Mouse (Mus musculus) forebrain, postnatal 0 days (tissue): ENCODE measurements around the gene Rap1gap. TPM values are rescaled to one million over a fixed set of nuclear protein-coding genes. Genes with fewer than 3 reads are reported as not detected.

ENCODE experiments used
- ATAC-seq: fragments of 200-750 bp; cut with Nextera tagmentation; 2 replicates; pipeline ENCODE4 v1.8.0; 2017; ENCODE audit warnings: mild to moderate bottlenecking, moderate library complexity
- DNase-seq: peaks from one replicate; pipeline ENCODE4 v3.0.0-alpha.2; 2015
- H3K27ac ChIP-seq: fragments of 300-500 bp; sonication (generic); 2 replicates; pipeline ENCODE4 v1.5.1; 2014; ENCODE audit warnings: low read depth, mild to moderate bottlenecking, antibody characterized with exemption, low read length, moderate library complexity, mixed read lengths
- H3K27me3 ChIP-seq: fragments of 300-500 bp; sonication (generic); 2 replicates; pipeline ENCODE4 v1.6.1; 2014; ENCODE audit warnings: mild to moderate bottlenecking, low read length, mixed read lengths; ENCODE audit not compliant: insufficient read depth
- H3K36me3 ChIP-seq: fragments of 300-500 bp; sonication (generic); 2 replicates; pipeline ENCODE4 v1.6.1; 2014; ENCODE audit warnings: mild to moderate bottlenecking, moderate library complexity; ENCODE audit not compliant: insufficient read depth
- H3K4me1 ChIP-seq: fragments of 300-500 bp; sonication (generic); 2 replicates; pipeline ENCODE4 v1.6.1; 2014; ENCODE audit warnings: antibody characterized with exemption; ENCODE audit not compliant: insufficient read depth
- H3K4me2 ChIP-seq: fragments of 300-500 bp; sonication (generic); 2 replicates; pipeline ENCODE4 v1.6.1; 2014; ENCODE audit warnings: low read depth, mild to moderate bottlenecking, moderate library complexity
- H3K4me3 ChIP-seq: fragments of 300-500 bp; sonication (generic); 2 replicates; pipeline ENCODE4 v1.5.1; 2014; ENCODE audit warnings: low read depth, low read length, mixed read lengths
- H3K9ac ChIP-seq: fragments of 300-500 bp; sonication (generic); 2 replicates; pipeline ENCODE4 v1.6.1; 2014; ENCODE audit warnings: mild to moderate bottlenecking
- H3K9me3 ChIP-seq: fragments of 300-500 bp; sonication (generic); 2 replicates; pipeline ENCODE4 v1.6.1; 2016; ENCODE audit warnings: low read length
- CTCF ChIP-seq: sonication (generic); IDR thresholded peaks from 2 replicates; pipeline ENCODE4 v1.5.1; 2016; ENCODE audit warnings: antibody characterized with exemption, control low read depth, low read depth
- WGBS: fragments of 180-500 bp; shearing (Covaris S2); extraction: QIAGEN DNeasy Blood & Tissue Kit; methylation state at CpG from one replicate; pipeline ENCODE4 v1.1.7; 2014; 5-methylcytosine and 5-hydroxymethylcytosine counted together
- polyA plus RNA-seq: library from polyadenylated mRNA; unstranded; fragments of >200 nt; fragmentation: Nextera tagmentation; extraction: Ambion mirVana; gene quantifications from 2 replicates; pipeline ENCODE4 v1.2.1, GENCODE M21; 2015
- total RNA-seq: library from RNA; depleted of rRNA; stranded (reverse); fragments of >200 nt; gene quantifications from 2 replicates; pipeline ENCODE4 v1.2.3, GENCODE M21; 2014

The Rap1gap gene
- total and polyA plus RNA-seq, 2 experiments from 2014 or later, result 74.3 to 113 TPM

GRCm38 (mm10) chr4:137743791-137744190 lies 79.3 kb downstream of the Rap1gap start:
- no peak overlapping the region for H3K4me2 ChIP-seq
- no peaks in the 10 kb centered on the region for H3K4me1 ChIP-seq
- WGBS, result 66% methylated on average over 7 of the region's 7 CpGs
- H3K9me3 ChIP-seq, result no peaks in the 10 kb centered on the region
- TF ChIP-seq CTCF, result no peak
- no peak for DNase-seq
- H3K27ac ChIP-seq, result no peak overlapping the region
- H3K4me3 ChIP-seq, result no peak overlapping the region
- no peak for ATAC-seq
- H3K9ac ChIP-seq, result no peak overlapping the region
- H3K36me3 ChIP-seq, result no peaks in the 10 kb centered on the region
- H3K27me3 ChIP-seq, result no peaks in the 10 kb centered on the region

DNA sequence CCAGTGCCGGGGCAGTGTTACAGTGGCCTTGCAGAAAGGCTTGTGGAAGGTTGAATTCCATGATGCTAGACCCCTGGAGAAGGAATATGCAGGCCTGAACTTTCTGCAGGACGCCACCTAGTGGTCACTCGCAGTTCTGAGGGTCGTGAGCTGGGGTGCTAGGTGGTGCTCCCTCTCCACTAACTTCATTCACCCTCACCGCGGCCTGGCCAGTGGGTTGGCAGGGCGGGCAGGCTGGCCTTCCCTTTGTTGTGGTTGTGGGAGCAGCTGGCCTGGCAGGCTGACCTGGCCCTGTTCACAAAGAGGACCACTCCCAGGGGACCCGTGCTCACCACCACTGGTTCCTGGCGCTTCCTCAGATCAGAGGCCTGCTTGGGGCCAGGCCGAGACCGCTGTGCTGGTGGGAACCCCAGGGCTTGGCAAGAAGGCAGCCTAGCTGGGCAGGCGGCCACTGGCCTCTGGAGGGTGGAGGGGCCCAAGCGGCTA lies 80.0 kb downstream of the Rap1gap start:
- ATAC-seq (peak; percentile 68), DNase-seq (peak; percentile 36)
- Histone ChIP-seq H3K27ac (no peak overlapping the region), H3K9me3 (no peaks in the 10 kb centered on the region), H3K27me3 (no peaks in the 10 kb centered on the region), H3K4me1 (no peaks in the 10 kb centered on the region), H3K4me2 (no peak overlapping the region), H3K9ac (no peak overlapping the region), H3K36me3 (no peaks in the 10 kb centered on the region), H3K4me3 (no peak overlapping the region)
- WGBS, result 56% methylated on average over 13 of the region's 13 CpGs
- TF ChIP-seq CTCF, result peak; percentile 61

- Histone ChIP-seq H3K4me3 (no peak overlapping the region), H3K27ac (no peak overlapping the region), H3K9ac (no peak overlapping the region), H3K9me3 (no peaks in the 10 kb centered on the region), H3K4me2 (no peak overlapping the region), H3K4me1 (no peaks in the 10 kb centered on the region), H3K27me3 (no peaks in the 10 kb centered on the region), H3K36me3 (no peaks in the 10 kb centered on the region)
- no peak for ATAC-seq
- no peak for TF ChIP-seq CTCF
- DNase-seq, result no peak
- WGBS, result 91% methylated on average over 9 of the region's 9 CpGs
Observed at GRCm38 (mm10) chr4:137747091-137747490, 82.6 kb downstream of the Rap1gap start.

DNA sequence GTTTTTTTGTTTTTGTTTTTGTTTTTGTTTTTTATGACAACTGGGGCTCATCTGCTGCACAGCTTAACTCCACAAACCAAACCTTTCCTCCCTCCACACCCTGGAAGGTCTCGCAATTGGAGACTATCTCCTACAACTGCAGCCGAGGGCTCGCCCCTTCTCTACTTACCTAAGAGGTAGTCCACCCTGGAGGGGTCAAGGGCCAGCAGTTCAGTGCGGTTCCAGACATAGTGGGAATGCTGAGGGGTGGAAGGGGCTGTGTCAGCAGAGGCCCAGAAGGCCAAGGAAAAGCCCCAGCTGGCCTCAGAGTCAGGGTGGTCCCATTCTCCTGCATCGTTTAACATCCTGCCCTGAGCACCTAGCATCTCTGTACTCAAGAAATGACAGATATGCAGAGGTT lies 83.1 kb downstream of the Rap1gap start:
- 88% methylated on average over 5 of the region's 5 CpGs for WGBS
- DNase-seq (no peak), ATAC-seq (no peak)
- Histone ChIP-seq H3K4me1 (no peaks in the 10 kb centered on the region), H3K36me3 (no peaks in the 10 kb centered on the region), H3K9me3 (no peaks in the 10 kb centered on the region), H3K4me2 (no peak overlapping the region), H3K9ac (no peak overlapping the region), H3K27ac (no peak overlapping the region), H3K4me3 (no peak overlapping the region), H3K27me3 (no peaks in the 10 kb centered on the region)
- no peak for TF ChIP-seq CTCF

- Histone ChIP-seq H3K36me3 (no peaks in the 10 kb centered on the region), H3K9ac (no peak overlapping the region), H3K4me2 (no peak overlapping the region), H3K9me3 (no peaks in the 10 kb centered on the region), H3K27ac (no peak overlapping the region), H3K4me1 (no peaks in the 10 kb centered on the region), H3K4me3 (no peak overlapping the region), H3K27me3 (no peaks in the 10 kb centered on the region)
- WGBS, result 62% methylated on average over 4 of the region's 4 CpGs
- DNase-seq (no peak), ATAC-seq (peak; percentile 34)
- TF ChIP-seq CTCF, result no peak
Observed at GRCm38 (mm10) chr4:137748726-137749125, 84.2 kb downstream of the Rap1gap start.

DNA sequence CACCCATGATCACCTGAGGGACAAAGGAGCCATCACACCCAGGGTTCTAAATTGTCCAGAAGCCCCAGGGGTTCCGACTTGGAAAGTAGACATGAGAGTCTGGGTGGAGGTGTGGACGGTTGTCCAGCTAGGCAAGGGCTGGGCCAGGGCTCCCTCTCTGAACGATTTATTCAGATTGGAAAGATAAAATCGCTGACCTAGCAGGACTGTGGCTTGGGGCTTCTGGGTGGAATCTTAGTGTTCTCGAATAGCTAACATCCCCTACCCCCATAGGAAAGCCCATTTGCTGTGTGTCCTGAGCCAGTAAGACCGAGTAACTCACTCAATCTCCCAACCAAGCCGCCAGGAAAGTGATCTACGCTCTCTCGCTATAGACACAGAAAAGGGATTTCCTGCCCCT lies 85.2 kb downstream of the Rap1gap start:
- H3K9ac ChIP-seq, result no peak overlapping the region
- no peak for TF ChIP-seq CTCF
- H3K4me1 ChIP-seq, result no peaks in the 10 kb centered on the region
- no peak overlapping the region for H3K4me2 ChIP-seq
- no peak for ATAC-seq
- no peaks in the 10 kb centered on the region for H3K36me3 ChIP-seq
- no peak for DNase-seq
- no peaks in the 10 kb centered on the region for H3K9me3 ChIP-seq
- H3K27me3 ChIP-seq, result no peaks in the 10 kb centered on the region
- H3K27ac ChIP-seq, result no peak overlapping the region
- H3K4me3 ChIP-seq, result no peak overlapping the region
- WGBS, result 82% methylated on average over 9 of the region's 9 CpGs

GRCm38 (mm10) chr4:137750121-137750520 lies 85.6 kb downstream of the Rap1gap start:
- TF ChIP-seq CTCF, result no peak
- WGBS, result 77% methylated on average over 9 of the region's 9 CpGs
- H3K36me3 ChIP-seq, result no peaks in the 10 kb centered on the region

More at GRCm38 (mm10) chr4:137750121-137750520, 85.6 kb downstream of the Rap1gap start:
- ATAC-seq, result no peak
- H3K4me3 ChIP-seq, result no peak overlapping the region
- no peaks in the 10 kb centered on the region for H3K27me3 ChIP-seq
- no peaks in the 10 kb centered on the region for H3K4me1 ChIP-seq
- no peak for DNase-seq
- no peak overlapping the region for H3K4me2 ChIP-seq
- H3K9me3 ChIP-seq, result no peaks in the 10 kb centered on the region
- H3K9ac ChIP-seq, result no peak overlapping the region
- no peak overlapping the region for H3K27ac ChIP-seq
